Mouse (Mus musculus): ENCODE measurements around the gene Rer1. TPM values are rescaled to one million over a fixed set of nuclear protein-coding genes. Genes with fewer than 3 reads are reported as not detected.

The Rer1 gene
- polyA plus RNA-seq, 1 experiment: 84.0 TPM

DNA sequence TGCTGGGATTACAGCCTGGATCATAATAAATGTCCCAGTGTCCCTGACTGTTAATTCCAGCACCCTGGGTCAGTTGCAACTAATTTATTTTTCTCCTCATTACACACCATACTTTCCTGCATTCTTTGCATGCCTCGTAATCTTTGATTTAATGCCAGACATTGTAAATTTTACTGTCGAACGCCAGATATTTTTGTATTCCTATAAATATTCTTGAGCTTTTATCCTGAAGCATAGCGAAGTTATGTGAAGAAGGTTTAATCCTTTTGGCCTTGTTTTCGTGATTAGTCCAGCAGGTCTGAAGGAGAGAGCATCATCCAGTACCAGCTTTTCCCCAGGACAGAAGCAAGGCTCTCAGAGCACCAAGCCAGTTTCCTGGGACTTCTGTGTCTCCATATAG, 23.3 kb upstream of the Rer1 start:
- TF ChIP-seq CTCF (IDR thresholded peaks at IDR 0.05; ENCODE audit: borderline replicate concordance, extremely low read depth, insufficient read depth, insufficient read length) (no peak), POLR2A (IDR thresholded peaks at IDR 0.05; ENCODE audit: borderline replicate concordance, extremely low read depth, insufficient read depth, insufficient read length, poor library complexity, severe bottlenecking) (no peak)
- no peak for DNase-seq (ENCODE audit: low read depth)

DNA sequence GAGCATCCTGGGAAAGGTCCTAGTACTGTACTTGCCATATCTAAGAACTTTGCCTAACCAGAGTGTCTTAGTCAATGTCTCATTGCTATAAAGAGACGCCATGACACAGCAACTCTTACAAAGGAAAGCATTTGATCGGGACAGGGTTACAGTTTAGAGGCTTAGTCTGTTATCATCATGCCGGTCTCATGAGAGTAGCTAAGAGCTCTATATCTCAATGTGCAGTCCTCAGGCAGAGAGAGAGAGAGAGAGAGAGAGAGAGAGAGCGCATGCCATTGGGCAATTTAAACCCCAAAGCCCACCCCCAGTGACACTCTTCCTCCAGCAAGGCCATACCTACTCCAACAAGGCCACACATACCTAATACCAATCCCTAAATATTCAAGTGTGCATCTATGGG, 21.7 kb upstream of the Rer1 start:
- no peak for TF ChIP-seq POLR2A (IDR thresholded peaks at IDR 0.05; ENCODE audit: borderline replicate concordance, extremely low read depth, insufficient read depth, insufficient read length, poor library complexity, severe bottlenecking)
- no peak for TF ChIP-seq CTCF (IDR thresholded peaks at IDR 0.05; ENCODE audit: borderline replicate concordance, extremely low read depth, insufficient read depth, insufficient read length)
- no peak for DNase-seq (ENCODE audit: low read depth)

DNA sequence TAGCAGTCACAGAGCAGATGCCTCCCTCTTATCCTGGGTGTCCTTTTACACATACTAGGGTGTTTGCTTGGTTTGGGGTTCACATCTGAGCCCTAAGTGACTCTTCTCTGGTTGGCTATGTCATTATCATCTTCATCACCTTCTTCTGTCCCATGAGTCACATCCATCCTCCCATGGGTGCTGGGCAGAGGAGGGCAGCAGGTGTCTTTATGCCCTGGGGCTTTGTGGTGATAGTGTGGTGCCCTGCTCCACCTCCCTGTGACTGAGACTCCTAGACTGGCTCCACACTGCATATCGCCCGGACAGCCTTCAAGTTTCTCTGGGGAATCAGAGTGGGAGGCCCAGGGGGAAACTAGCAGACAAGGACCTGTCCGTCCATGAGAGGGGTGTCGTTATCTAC, 12.4 kb upstream of the Rer1 start:
- no peak for DNase-seq (ENCODE audit: low read depth)
- TF ChIP-seq CTCF (IDR thresholded peaks at IDR 0.05; ENCODE audit: borderline replicate concordance, extremely low read depth, insufficient read depth, insufficient read length): no peak
- no peak for TF ChIP-seq POLR2A (IDR thresholded peaks at IDR 0.05; ENCODE audit: borderline replicate concordance, extremely low read depth, insufficient read depth, insufficient read length, poor library complexity, severe bottlenecking)

DNA sequence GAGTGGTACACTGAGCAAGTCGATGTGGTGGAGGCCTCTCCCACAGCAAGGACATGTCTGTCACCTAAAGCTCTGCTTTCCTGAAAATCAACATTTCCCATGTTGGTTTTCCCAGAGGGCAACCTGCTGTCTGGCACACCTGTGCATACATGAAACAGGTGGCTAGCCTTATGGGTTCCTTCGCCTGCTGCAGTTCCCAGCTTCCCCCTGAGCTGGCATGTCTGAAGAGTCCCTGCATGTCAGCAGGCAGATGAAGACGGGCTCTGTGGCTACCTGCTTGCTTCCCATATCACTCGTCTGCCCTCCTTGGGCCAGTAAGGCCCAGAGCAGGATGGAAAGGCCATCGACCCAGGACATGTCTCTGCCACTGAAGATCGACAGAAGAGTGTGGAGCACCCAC, 11.3 kb upstream of the Rer1 start:
- no peak for TF ChIP-seq CTCF (IDR thresholded peaks at IDR 0.05; ENCODE audit: borderline replicate concordance, extremely low read depth, insufficient read depth, insufficient read length)
- no peak for DNase-seq (ENCODE audit: low read depth)

DNA sequence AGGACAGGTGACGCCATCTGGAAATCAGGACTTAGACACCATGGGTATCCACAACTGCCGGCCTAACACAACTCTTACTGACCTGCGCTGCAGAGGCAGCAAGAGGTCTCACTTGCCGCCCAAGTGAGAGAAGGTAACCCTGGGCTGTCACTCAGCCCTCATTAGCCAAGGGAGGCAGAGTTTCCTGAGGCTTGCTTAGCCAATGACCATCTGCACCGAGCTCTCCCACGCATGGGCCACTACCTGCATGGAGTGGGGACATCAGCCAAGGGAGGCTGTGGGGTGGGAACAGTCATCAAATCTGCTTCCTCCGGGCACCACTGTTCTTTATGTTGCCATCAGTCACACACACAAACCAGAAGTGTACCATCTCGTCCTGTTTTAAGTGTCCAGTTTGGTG, 9.8 kb upstream of the Rer1 start:
- no peak for DNase-seq (ENCODE audit: low read depth)
- TF ChIP-seq CTCF (IDR thresholded peaks at IDR 0.05; ENCODE audit: borderline replicate concordance, extremely low read depth, insufficient read depth, insufficient read length) (no peak), POLR2A (IDR thresholded peaks at IDR 0.05; ENCODE audit: borderline replicate concordance, extremely low read depth, insufficient read depth, insufficient read length, poor library complexity, severe bottlenecking) (no peak)

DNA sequence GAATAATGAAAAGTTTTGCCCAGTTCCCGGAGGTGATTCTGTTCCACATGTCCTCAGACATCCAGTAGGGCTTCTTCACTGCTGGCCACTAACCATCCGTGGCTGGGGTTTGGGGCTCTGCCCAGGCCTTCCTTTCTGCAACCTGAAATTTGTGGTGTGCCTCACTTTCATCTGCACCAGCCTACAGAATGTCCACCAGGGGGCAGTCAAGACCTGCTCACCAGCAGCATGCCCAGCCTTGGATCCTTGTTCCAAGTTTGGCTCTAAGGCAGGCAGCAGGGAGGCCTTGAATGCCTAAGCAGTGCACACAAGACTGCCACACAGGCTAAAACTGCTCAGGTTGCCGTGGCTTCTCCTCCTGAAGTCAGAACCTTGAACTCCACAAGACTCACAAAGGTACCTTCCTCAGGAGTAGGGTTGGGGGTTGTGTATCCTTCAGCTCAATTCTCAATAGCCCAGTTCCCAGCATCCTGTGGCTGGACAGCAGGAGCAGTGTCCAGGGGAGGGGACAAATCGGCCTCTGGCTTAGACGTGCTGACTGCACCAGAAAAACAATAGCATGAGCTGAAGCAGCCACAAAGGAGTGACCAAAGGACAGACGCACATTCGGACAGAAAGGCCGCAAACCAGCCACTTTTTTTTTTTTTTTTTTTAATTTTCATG, 9.2 kb upstream of the Rer1 start:
- DNase-seq (ENCODE audit: low read depth): peak; percentile 96
- TF ChIP-seq CTCF (IDR thresholded peaks at IDR 0.05; ENCODE audit: borderline replicate concordance, extremely low read depth, insufficient read depth, insufficient read length): peak; percentile 97
- TF ChIP-seq POLR2A (IDR thresholded peaks at IDR 0.05; ENCODE audit: borderline replicate concordance, extremely low read depth, insufficient read depth, insufficient read length, poor library complexity, severe bottlenecking): no peak

DNA sequence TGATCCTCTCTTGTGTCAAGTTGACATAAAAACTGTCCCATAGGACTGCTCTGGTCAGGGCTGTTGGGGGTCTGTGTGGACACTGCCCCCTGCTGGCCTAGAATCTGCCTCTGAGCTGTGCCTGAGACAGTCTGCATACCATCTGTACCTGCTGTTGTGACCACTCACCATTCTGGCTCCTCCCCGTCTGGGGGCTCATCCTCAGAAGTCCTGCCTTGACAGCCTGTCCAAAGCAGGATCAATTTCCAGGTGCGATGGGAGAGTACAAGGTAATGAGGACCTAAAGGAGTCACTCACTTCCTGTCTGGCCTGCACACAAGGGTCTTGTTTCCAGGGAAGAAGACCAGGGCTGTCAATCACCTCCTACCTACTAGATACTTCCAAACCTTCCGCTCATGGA, 8.4 kb upstream of the Rer1 start:
- TF ChIP-seq POLR2A (IDR thresholded peaks at IDR 0.05; ENCODE audit: borderline replicate concordance, extremely low read depth, insufficient read depth, insufficient read length, poor library complexity, severe bottlenecking): no peak
- peak; percentile 66 for TF ChIP-seq CTCF (IDR thresholded peaks at IDR 0.05; ENCODE audit: borderline replicate concordance, extremely low read depth, insufficient read depth, insufficient read length)
- peak; percentile 51 for DNase-seq (ENCODE audit: low read depth)

DNA sequence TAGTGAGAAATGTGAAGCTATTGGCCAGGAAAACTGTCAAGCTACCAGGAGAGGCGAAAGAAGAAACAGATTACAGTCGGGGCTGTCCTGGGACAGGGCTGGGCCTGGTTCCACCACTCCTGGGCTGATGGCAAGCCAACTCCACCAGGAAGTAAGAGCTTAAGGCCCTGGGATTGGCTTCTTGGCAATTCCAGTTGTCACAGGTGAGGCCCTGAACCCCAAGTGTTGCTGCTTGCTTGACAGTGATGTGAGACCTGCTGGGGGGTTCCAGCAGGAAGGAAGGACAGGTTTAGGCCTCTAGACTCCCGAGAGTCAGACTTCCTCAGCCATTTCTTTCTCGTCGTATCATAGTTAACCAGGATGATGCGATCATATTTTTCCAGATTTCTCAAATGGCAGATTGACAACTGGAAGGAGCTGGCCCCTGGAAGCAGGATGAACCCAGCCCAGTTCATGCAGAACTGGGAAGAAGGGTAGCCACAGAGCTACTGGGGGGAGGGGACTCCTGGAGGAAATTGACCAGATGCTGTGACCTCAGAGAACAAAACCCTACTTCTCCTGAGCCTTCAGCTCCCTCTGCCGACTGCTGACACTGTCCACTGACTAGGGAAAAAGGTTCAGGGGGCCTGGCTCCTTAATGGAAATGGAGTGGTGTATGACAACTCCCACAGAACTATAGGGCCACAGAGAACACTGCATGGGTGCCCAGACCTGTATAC, 7.4 kb upstream of the Rer1 start:
- TF ChIP-seq CTCF (IDR thresholded peaks at IDR 0.05; ENCODE audit: borderline replicate concordance, extremely low read depth, insufficient read depth, insufficient read length) (no peak), POLR2A (IDR thresholded peaks at IDR 0.05; ENCODE audit: borderline replicate concordance, extremely low read depth, insufficient read depth, insufficient read length, poor library complexity, severe bottlenecking) (no peak)
- DNase-seq (ENCODE audit: low read depth): no peak

DNA sequence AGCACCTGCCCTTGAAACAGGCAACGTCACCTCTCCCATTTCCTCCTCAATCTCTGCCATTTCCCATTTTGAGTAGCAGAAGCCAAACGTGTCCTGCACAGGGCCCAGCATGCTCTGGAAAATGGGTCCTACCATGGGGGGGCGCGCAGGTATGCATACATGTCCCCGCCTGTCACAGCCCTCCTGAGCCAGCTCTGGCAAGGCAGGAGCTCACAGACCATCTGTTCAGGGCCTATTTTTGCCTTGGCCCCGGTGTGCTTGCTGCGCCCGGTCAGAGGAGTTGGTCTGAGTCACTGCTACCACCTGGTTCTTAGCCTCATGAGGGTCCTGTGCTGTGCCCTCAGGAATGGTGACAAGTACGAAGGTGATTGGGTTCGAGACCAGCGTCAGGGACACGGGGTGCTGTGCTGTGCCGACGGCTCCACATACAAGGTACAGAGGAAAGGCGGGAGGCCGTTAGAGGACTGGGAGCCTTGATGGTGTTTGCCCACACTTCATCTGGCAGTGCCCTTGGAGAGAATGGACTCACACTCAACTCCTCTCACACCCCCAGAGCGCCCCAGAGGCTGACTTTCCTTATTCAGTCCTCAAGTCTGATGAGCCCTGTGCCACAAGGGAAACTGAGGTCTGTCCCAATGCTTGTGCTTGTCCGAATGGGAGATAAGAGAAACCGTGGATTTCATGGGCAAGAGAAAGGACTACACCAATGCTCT, 6.7 kb upstream of the Rer1 start:
- DNase-seq (ENCODE audit: low read depth): no peak
- TF ChIP-seq POLR2A (IDR thresholded peaks at IDR 0.05; ENCODE audit: borderline replicate concordance, extremely low read depth, insufficient read depth, insufficient read length, poor library complexity, severe bottlenecking): no peak
- TF ChIP-seq CTCF (IDR thresholded peaks at IDR 0.05; ENCODE audit: borderline replicate concordance, extremely low read depth, insufficient read depth, insufficient read length): no peak

DNA sequence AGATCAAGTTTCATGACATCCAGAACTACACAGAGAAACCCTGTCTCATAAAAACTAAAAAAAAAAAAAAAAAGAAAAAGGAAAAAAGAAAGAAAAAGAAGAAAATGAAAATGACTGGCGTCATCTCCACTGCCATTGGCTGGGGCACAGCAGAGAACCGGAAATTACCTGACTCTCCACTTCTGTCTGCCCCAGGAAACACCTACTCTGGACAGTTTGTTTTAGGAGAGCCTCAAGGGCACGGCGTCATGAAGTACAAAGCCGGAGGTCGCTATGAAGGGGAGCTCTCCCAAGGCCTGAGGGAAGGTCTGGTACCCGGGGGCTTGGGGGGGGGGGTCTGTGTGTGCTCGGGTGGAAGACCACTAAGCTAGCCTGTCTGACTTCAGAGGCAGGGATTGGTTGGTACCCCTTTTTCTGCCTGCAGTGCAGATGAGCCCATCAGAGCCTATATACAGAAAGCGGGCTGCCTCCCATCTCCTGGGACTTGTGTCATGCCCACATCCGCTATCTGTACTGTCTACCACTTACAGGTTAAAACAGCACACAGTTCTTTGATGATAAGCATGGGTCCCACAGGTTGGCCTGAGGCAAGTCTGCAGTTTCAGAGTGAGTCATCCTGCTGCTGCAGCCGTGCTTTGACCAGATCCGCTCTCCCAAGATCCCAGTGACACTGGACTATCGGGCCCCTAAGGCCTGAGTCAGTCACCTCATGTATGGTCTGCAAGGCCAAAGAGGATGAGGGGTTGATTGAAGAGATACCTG, 4.7 kb upstream of the Rer1 start:
- TF ChIP-seq CTCF (IDR thresholded peaks at IDR 0.05; ENCODE audit: borderline replicate concordance, extremely low read depth, insufficient read depth, insufficient read length) (no peak), POLR2A (IDR thresholded peaks at IDR 0.05; ENCODE audit: borderline replicate concordance, extremely low read depth, insufficient read depth, insufficient read length, poor library complexity, severe bottlenecking) (no peak)
- DNase-seq (ENCODE audit: low read depth): no peak

DNA sequence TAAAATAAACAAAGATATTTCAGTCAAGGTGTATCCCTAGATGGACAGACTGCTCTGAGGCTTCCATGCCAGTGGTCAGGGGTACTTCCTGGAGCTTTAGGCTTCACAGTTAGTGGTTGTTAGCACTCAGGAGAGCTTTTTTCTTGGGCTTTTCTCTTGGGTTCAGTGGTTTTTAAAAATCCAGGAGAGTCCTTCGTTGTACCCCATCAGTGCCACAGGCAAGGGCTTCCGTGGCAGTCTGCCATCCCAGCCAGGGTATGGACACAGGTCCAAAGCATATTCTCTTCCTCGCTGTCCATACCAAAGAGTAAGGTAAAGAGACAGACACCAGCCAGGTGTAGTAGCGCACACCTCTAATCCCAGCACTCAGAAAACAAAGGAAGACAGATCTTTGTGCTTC, 4.0 kb upstream of the Rer1 start:
- DNase-seq (ENCODE audit: low read depth): no peak
- no peak for TF ChIP-seq POLR2A (IDR thresholded peaks at IDR 0.05; ENCODE audit: borderline replicate concordance, extremely low read depth, insufficient read depth, insufficient read length, poor library complexity, severe bottlenecking)
- no peak for TF ChIP-seq CTCF (IDR thresholded peaks at IDR 0.05; ENCODE audit: borderline replicate concordance, extremely low read depth, insufficient read depth, insufficient read length)

Measured in brain, embryonic 14.5 days (tissue).